Mouse (Mus musculus) liver, embryonic 14.5 days (tissue): ENCODE results near the gene Vps35.

Source experiments
- CTCF ChIP-seq: IDR thresholded peaks from 2 replicates; pipeline ENCODE4 v1.5.1; 2016; ENCODE audit warnings: antibody characterized with exemption, low read depth, control low read depth
- EP300 ChIP-seq: IDR thresholded peaks from 2 replicates; pipeline ENCODE4 v1.6.1; 2016; ENCODE audit warnings: antibody characterized with exemption, low read depth

DNA sequence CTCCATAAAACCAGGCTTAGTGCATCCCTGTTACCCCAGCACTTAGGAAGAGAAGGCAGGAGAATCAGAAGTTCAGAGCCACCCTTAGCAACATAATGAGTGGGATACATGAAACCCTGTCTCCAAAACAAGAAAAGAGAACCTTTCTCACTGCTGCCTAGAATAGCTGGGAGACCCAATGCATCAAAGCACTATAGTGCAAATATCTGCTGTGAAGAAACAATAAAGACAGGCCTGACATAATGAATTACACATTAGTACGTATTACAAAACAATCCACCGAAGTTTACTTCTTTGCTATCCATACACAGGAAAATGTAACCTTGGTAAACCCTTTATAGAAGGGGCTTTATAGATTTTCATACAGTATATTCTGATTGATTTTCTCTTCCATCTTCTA lies 9.0 kb upstream of the Vps35 start:
- no peak for TF ChIP-seq CTCF
- TF ChIP-seq EP300, result no peak
